Mouse (Mus musculus) C2C12 (cell line): Measurements from ENCODE around the gene Mpzl3.

Experiments
- CTCF ChIP-seq: IDR thresholded peaks from one replicate; pipeline ENCODE4 v1.5.1; 2011; ENCODE audit not compliant: control insufficient read depth, insufficient read depth, insufficient read length
- MAX ChIP-seq: IDR thresholded peaks from one replicate; pipeline ENCODE4 v1.6.1; 2011; ENCODE audit warnings: mild to moderate bottlenecking, control low read depth
- MYOG ChIP-seq: IDR thresholded peaks from one replicate; pipeline ENCODE4 v1.6.1; 2011; ENCODE audit not compliant: control insufficient read depth, insufficient read length; ENCODE audit errors: extremely low read depth
- USF1 ChIP-seq: IDR thresholded peaks from one replicate; pipeline ENCODE4 v1.6.1; 2011; ENCODE audit warnings: low read depth, mild to moderate bottlenecking, control low read depth, moderate library complexity

DNA sequence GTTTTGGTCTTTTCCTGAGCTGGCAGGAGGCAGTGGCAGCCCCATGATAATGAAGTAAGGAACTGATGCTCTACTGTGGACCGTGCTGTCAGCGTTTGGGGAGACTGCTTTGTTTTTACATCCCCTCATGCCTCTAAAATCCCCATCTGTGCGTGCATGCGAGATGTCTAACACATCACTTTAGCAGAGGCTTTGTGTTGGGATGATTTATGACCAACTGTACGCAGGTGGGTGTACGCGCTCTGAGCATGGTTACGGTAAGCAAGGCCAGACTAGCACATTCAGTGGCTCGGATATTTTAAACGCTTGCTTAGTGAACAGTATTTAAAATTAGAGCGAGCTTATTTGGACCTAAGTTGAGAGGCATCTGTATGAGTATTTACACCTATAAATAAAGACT lies 37.0 kb upstream of the Mpzl3 start:
- TF ChIP-seq MYOG = no peak
- no peak for TF ChIP-seq CTCF
- no peak for TF ChIP-seq MAX
- no peak for TF ChIP-seq USF1
